In the genomic region with DNA sequence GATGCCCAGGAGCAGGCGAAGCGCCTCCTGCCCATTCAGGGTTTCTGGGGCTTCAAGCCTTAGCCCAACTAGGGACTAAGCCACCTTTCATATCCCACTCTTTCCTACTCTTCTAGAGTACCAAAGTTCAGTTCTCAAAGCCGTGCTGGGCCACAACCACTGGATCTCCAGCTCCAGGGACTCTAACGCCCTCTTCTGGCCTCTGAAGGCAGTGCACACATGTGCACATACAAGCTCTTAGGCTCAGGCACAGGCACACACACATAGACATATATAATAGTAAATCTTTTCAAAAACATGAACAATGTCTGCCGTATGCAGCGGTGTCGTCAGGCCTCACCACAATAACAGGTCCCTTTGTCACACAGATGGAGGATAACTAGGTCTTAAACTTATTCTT, we compare ENCODE assay signal across 19 mouse cellular contexts. TPM values are rescaled to one million over a fixed set of nuclear protein-coding genes. Genes with fewer than 3 reads are reported as not detected.
DNase-seq lines count a peak whose midpoint lies in the region; ATAC-seq and TF ChIP-seq lines count a peak whose summit lies in the region.
"Had no signal": no experiment of that assay in that cellular context is flagged by ENCODE, and none has a peak within 500 bp of the region (broad histone marks: within the 10 kb centered on the region; RNA-seq: fewer than 3 reads in every experiment).

No protein-coding gene starts in this region.

- 92% methylated on average over 7 of the region's 7 CpGs for WGBS in midbrain, postnatal 0 days
- WGBS in midbrain, embryonic 14.5 days = 92% methylated on average over 7 of the region's 7 CpGs
- 91% methylated on average over 6 of the region's 7 CpGs for WGBS in kidney, embryonic 14.5 days

- no peak overlapping the region for H3K9ac ChIP-seq in midbrain, postnatal 0 days (replicated peaks; ENCODE audit: low read length, poor library complexity, severe bottlenecking)
- H3K9ac ChIP-seq in midbrain, embryonic 14.5 days (replicated peaks; ENCODE audit: low read length) = no peak overlapping the region
- H3K9ac ChIP-seq in MEL (ENCODE audit: control insufficient read depth, low read depth, low read length, poor library complexity, severe bottlenecking) = no peak overlapping the region
- H3K9ac ChIP-seq in kidney, embryonic 14.5 days (ENCODE audit: low read depth, low read length) = no peak overlapping the region
- H3K9ac ChIP-seq: embryonic facial prominence, embryonic 15.5 days; forebrain, embryonic 15.5 days; hindbrain, embryonic 12.5 days; limb, embryonic 15.5 days; neural tube, embryonic 15.5 days had no signal

- no peak for TF ChIP-seq POLR2A in MEL (IDR thresholded peaks at IDR 0.05; ENCODE audit: control insufficient read depth in 1 of 2, insufficient read depth in 1 of 2, low read depth in 1 of 2, low read length in 2 of 2, poor library complexity in 1 of 2)

- H3K4me3 ChIP-seq in midbrain, postnatal 0 days (ENCODE audit: low read depth, low read length) = no peak overlapping the region
- H3K4me3 ChIP-seq in midbrain, embryonic 14.5 days (replicated peaks; ENCODE audit: low read depth, low read length) = no peak overlapping the region
- H3K4me3 ChIP-seq in MEL (ENCODE audit: control insufficient read depth in 1 of 2, insufficient read depth in 1 of 2, low read depth in 2 of 2, low read length in 2 of 2) = no peak overlapping the region
- no peak overlapping the region for H3K4me3 ChIP-seq in kidney, embryonic 14.5 days (ENCODE audit: low read length)
- H3K4me3 ChIP-seq: embryonic facial prominence, embryonic 15.5 days; forebrain, embryonic 15.5 days; hindbrain, embryonic 12.5 days; limb, embryonic 15.5 days; neural tube, embryonic 15.5 days had no signal

- peaks cover 63% of the 10 kb centered on the region for H3K36me3 ChIP-seq in midbrain, postnatal 0 days (ENCODE audit: insufficient read depth, low read length)
- H3K36me3 ChIP-seq in midbrain, embryonic 14.5 days (ENCODE audit: control insufficient read depth, insufficient read depth, low read length) = peaks cover 58% of the 10 kb centered on the region
- peaks cover 2 to 12% of the 10 kb centered on the region in 2 experiments; a peak in 3 of 4 replicates for H3K36me3 ChIP-seq in MEL (ENCODE audit: control insufficient read depth in 1 of 2, insufficient read depth in 2 of 2, low read length in 2 of 2)
- H3K36me3 ChIP-seq in kidney, embryonic 14.5 days (ENCODE audit: control insufficient read depth, insufficient read depth, low read length) = peaks cover 70% of the 10 kb centered on the region

- no peak for TF ChIP-seq RAD21 in MEL (IDR thresholded peaks at IDR 0.05; ENCODE audit: low read depth, low read length)

- TF ChIP-seq CTCF in midbrain, postnatal 0 days (IDR thresholded peaks at IDR 0.05) = peak; percentile 31; the same call in 1 of the 2 replicates
- peak; percentile 13 to 46 (median 19); a peak in 4 of 6 replicates for TF ChIP-seq CTCF in MEL (IDR thresholded peaks at IDR 0.05 in 2 of 3, conservative IDR thresholded peaks at IDR 0.05 in 1 of 3; ENCODE audit: control insufficient read depth in 1 of 3, insufficient read depth in 1 of 3, low read depth in 2 of 3, low read length in 3 of 3, poor library complexity in 1 of 3, severe bottlenecking in 1 of 3)

- H3K4me1 ChIP-seq in midbrain, postnatal 0 days (ENCODE audit: insufficient read depth, low read length) = no peaks in the 10 kb centered on the region
- H3K4me1 ChIP-seq in midbrain, embryonic 14.5 days (ENCODE audit: control insufficient read depth, insufficient read depth, low read length) = no peaks in the 10 kb centered on the region
- H3K4me1 ChIP-seq in MEL (ENCODE audit: control insufficient read depth in 1 of 2, insufficient read depth in 2 of 2, low read length in 2 of 2) = peaks cover 4 to 15% of the 10 kb centered on the region in 2 experiments
- no peaks in the 10 kb centered on the region for H3K4me1 ChIP-seq in kidney, embryonic 14.5 days (ENCODE audit: control insufficient read depth, insufficient read depth, low read length)
- H3K4me1 ChIP-seq: embryonic facial prominence, embryonic 15.5 days; forebrain, embryonic 15.5 days; hindbrain, embryonic 12.5 days; limb, embryonic 15.5 days; neural tube, embryonic 15.5 days had no signal

- no peak overlapping the region for H3K4me2 ChIP-seq in midbrain, postnatal 0 days (ENCODE audit: low read depth, low read length, poor library complexity, severe bottlenecking)
- no peak overlapping the region for H3K4me2 ChIP-seq in midbrain, embryonic 14.5 days (ENCODE audit: low read length)
- no peak overlapping the region for H3K4me2 ChIP-seq in kidney, embryonic 14.5 days (replicated peaks; ENCODE audit: low read depth, low read length)
- H3K4me2 ChIP-seq: embryonic facial prominence, embryonic 15.5 days; forebrain, embryonic 15.5 days; hindbrain, embryonic 12.5 days; limb, embryonic 15.5 days; neural tube, embryonic 15.5 days had no signal

- H3K27ac ChIP-seq in midbrain, postnatal 0 days (ENCODE audit: low read depth, low read length) = no peak overlapping the region
- no peak overlapping the region for H3K27ac ChIP-seq in midbrain, embryonic 14.5 days (replicated peaks; ENCODE audit: low read depth, low read length)
- H3K27ac ChIP-seq in MEL (ENCODE audit: control insufficient read depth, low read depth, low read length) = peak overlapping the region; percentile 7; the same call in 1 of the 2 replicates
- H3K27ac ChIP-seq in kidney, embryonic 14.5 days (ENCODE audit: low read depth, low read length) = no peak overlapping the region
- H3K27ac ChIP-seq: embryonic facial prominence, embryonic 15.5 days; forebrain, embryonic 15.5 days; hindbrain, embryonic 12.5 days; limb, embryonic 15.5 days; neural tube, embryonic 15.5 days had no signal

- no peaks in the 10 kb centered on the region for H3K9me3 ChIP-seq in midbrain, postnatal 0 days (ENCODE audit: low read length)
- H3K9me3 ChIP-seq in midbrain, embryonic 14.5 days (ENCODE audit: control insufficient read depth, low read length) = no peaks in the 10 kb centered on the region
- no peaks in the 10 kb centered on the region for H3K9me3 ChIP-seq in MEL (replicated peaks; ENCODE audit: insufficient read depth, low read length)
- H3K9me3 ChIP-seq in kidney, embryonic 14.5 days (ENCODE audit: control insufficient read depth, low read length) = no peaks in the 10 kb centered on the region
- H3K9me3 ChIP-seq: embryonic facial prominence, embryonic 15.5 days; forebrain, embryonic 15.5 days; hindbrain, embryonic 12.5 days; limb, embryonic 15.5 days; neural tube, embryonic 15.5 days had no signal

- TF ChIP-seq EP300 in MEL (IDR thresholded peaks at IDR 0.05; ENCODE audit: low read depth in 1 of 2, low read length in 2 of 2) = no peak

- no peaks in the 10 kb centered on the region for H3K79me2 ChIP-seq in MEL (ENCODE audit: control insufficient read depth, insufficient read depth, low read length, poor library complexity)

- no peak for ATAC-seq in midbrain, postnatal 0 days (ENCODE audit: low FRiP score)
- ATAC-seq in midbrain, embryonic 14.5 days (ENCODE audit: low FRiP score, low TSS enrichment) = no peak
- ATAC-seq in granulocyte monocyte progenitor cell, adult 5-6 weeks (replicated peaks; ENCODE audit: poor library complexity, severe bottlenecking) = peak; percentile 13; the same call in 1 of the 2 replicates
- ATAC-seq in kidney, embryonic 14.5 days (ENCODE audit: low FRiP score, low TSS enrichment) = no peak
- ATAC-seq: forebrain, embryonic 15.5 days; midbrain, embryonic 16.5 days had no signal

- no peak for DNase-seq in midbrain, postnatal 0 days (ENCODE audit: low spot score)
- DNase-seq in midbrain, embryonic 14.5 days = no peak
- DNase-seq in MEL (ENCODE audit: low read depth, low spot score) = no peak
- DNase-seq in layer of hippocampus, adult 9-10 months (ENCODE audit: low spot score) = no peak
- DNase-seq in cerebellum, postnatal 14 days = no peak
- DNase-seq: cerebellum, adult 9-10 months; gastrocnemius, postnatal 10 days; heart, adult 18-20 months; kidney, adult 11 months; kidney, postnatal 4 days; lung, postnatal 14 days had no signal

- no peaks in the 10 kb centered on the region for H3K27me3 ChIP-seq in midbrain, postnatal 0 days (ENCODE audit: insufficient read depth, low read length)
- H3K27me3 ChIP-seq in midbrain, embryonic 14.5 days (ENCODE audit: control insufficient read depth, insufficient read depth, low read length) = no peaks in the 10 kb centered on the region
- no peaks in the 10 kb centered on the region for H3K27me3 ChIP-seq in MEL (ENCODE audit: control insufficient read depth in 1 of 2, insufficient read depth in 2 of 2, low read length in 2 of 2)
- no peaks in the 10 kb centered on the region for H3K27me3 ChIP-seq in kidney, embryonic 14.5 days (ENCODE audit: control insufficient read depth, insufficient read depth, low read length)
- H3K27me3 ChIP-seq: embryonic facial prominence, embryonic 15.5 days; forebrain, embryonic 15.5 days; hindbrain, embryonic 12.5 days; limb, embryonic 15.5 days; neural tube, embryonic 15.5 days had no signal

TF ChIP-seq in MEL, 35 proteins besides CTCF, POLR2A, EP300 and RAD21:
- TF ChIP-seq RCOR1 (IDR thresholded peaks at IDR 0.05; ENCODE audit: low read depth, low read length) = no peak
- TF ChIP-seq POLR2AphosphoS5 (IDR thresholded peaks at IDR 0.05; ENCODE audit: borderline replicate concordance, low read depth, low read length) = no peak
- no peak for TF ChIP-seq MYB (IDR thresholded peaks at IDR 0.05; ENCODE audit: low read depth, low read length)
- no peak for TF ChIP-seq GATA1 (IDR thresholded peaks at IDR 0.05; ENCODE audit: low read depth, low read length)
- TF ChIP-seq ZC3H11A (IDR thresholded peaks at IDR 0.05; ENCODE audit: low read depth, low read length) = no peak
- TF ChIP-seq USF2 (IDR thresholded peaks at IDR 0.05; ENCODE audit: borderline replicate concordance in 1 of 2, insufficient read depth in 1 of 2, low read depth in 1 of 2, low read length in 2 of 2) = no peak
- TF ChIP-seq MAFK (IDR thresholded peaks at IDR 0.05; ENCODE audit: borderline replicate concordance, low read depth, low read length) = no peak

RNA-seq across cellular contexts. Expression of a gene that starts 13.5 kb away (rescaled TPM):
- total RNA-seq in midbrain, postnatal 0 days (2014; rRNA removed) = 34.5 and 34.7 TPM in 2 replicates
- 17.5 and 17.9 TPM in 2 replicates for polyA plus RNA-seq in midbrain, postnatal 0 days (2015; fragmentation: Nextera tagmentation; extraction: Ambion mirVana)
- polyA plus RNA-seq in midbrain, embryonic 14.5 days (2014; fragmentation: Nextera tagmentation; extraction: Ambion mirVana) = 16.0 and 16.2 TPM in 2 replicates
- total RNA-seq in MEL (2012; rRNA removed) = 57.1 and 66.3 TPM in 2 replicates
- polyA plus RNA-seq in MEL (2012; ENCODE audit: insufficient read depth in 1 of 2, insufficient read length in 2 of 2, low read depth in 1 of 2, low replicate concordance in 2 of 2, missing spikeins in 1 of 2) = 10 to 100 TPM in 1 of 2 experiments, not detected in 1; 74.3 TPM
- 18.3 and 20.7 TPM in 2 replicates for total RNA-seq in granulocyte monocyte progenitor cell, adult 5-6 weeks (2014; fragmentation: Nextera tagmentation)
- 24.6 and 31.1 TPM in 2 replicates for total RNA-seq in granulocyte monocyte progenitor cell, adult 5-6 weeks (2017)
- 17.9 and 20.9 TPM in 2 replicates for polyA plus RNA-seq in kidney, embryonic 14.5 days (2014; fragmentation: Nextera tagmentation; extraction: Ambion mirVana)
